Mouse (Mus musculus) Patski (cell line): ENCODE measurements around the gene Mpig6b. TPM values are rescaled to one million over a fixed set of nuclear protein-coding genes. Genes with fewer than 3 reads are reported as not detected.

ENCODE experiments used
- ATAC-seq: fragments of 100-300 bp; one replicate; pipeline ENCODE4 v1.8.0; 2021
- CTCF ChIA-PET: fragments of 350-600 bp; sonication (Branson Sonifier 250); formaldehyde crosslinking; loops from one replicate; lab custom pipeline; 2022; ENCODE audit warnings: inconsistent platforms; lab: Charles Lee
- POLR2A ChIA-PET: fragments of 350-600 bp; sonication (Branson Sonifier 250); formaldehyde crosslinking; loops from one replicate; lab custom pipeline; 2022; ENCODE audit warnings: antibody characterized with exemption, inconsistent platforms; lab: Charles Lee
- DNase-seq: peaks from one replicate; pipeline ENCODE4 v3.0.0-alpha.2; 2011; ENCODE audit warnings: low read depth, low spot score
- H3K27me3 ChIP-seq: fragments of 371-371 bp; one replicate; pipeline ENCODE4 v1.5.1; 2021
- CTCF ChIP-seq: fragments of 100-300 bp; IDR thresholded peaks from one replicate; pipeline ENCODE4 v1.5.1; 2021
- in situ Hi-C: fragments of 300-500 bp; cut with MboI; formaldehyde crosslinking; loops from 3 replicates; pipeline ENCODE4 v1.11.1; 2018; ENCODE audit warnings: low pct_unique_long_range_greater_than_20kb, mixed read lengths
- polyA plus RNA-seq: library from polyadenylated mRNA; unstranded; gene quantifications from one replicate; pipeline ENCODE4 v1.2.3, GENCODE M21; 2021

Gene Mpig6b
- polyA plus RNA-seq, 1 experiment from 2014 or later, result not detected

GRCm38 (mm10) chr17:35061299-35061698 lies 4.7 kb downstream of the Mpig6b start:
- in situ Hi-C loops, result loop anchor here (5.0 kb wide), 1 partner anchor 39 kb away; no protein-coding TSS in a partner anchor
- no peak for TF ChIP-seq CTCF
- DNase-seq (no peak), ATAC-seq (no peak)
- no peaks in the 10 kb centered on the region for H3K27me3 ChIP-seq
- ChIA-PET CTCF (interaction anchor here (1.2 kb wide), 1 partner anchor 41 kb away, joined by 3 read pairs; no protein-coding TSS in a partner anchor), POLR2A (interaction anchor here (0.6 to 1.3 kb wide), 2 partner anchors 10 to 25 kb away, joined by 3 read pairs; no protein-coding TSS in a partner anchor)

GRCm38 (mm10) chr17:35060737-35061297 lies 5.2 kb downstream of the Mpig6b start:
- DNase-seq, result no peak
- CTCF ChIA-PET, result interaction anchor here (1.2 kb wide), 1 partner anchor 40 kb away, joined by 3 read pairs; no protein-coding TSS in a partner anchor
- in situ Hi-C loops, result loop anchor here (5.0 kb wide), 1 partner anchor 39 kb away; no protein-coding TSS in a partner anchor
- POLR2A ChIA-PET, result interaction anchor here (0.6 to 1.3 kb wide), 2 partner anchors 9 to 25 kb away, joined by 3 read pairs; no protein-coding TSS in a partner anchor
- no peaks in the 10 kb centered on the region for H3K27me3 ChIP-seq
- no peak for TF ChIP-seq CTCF
- no peak for ATAC-seq

- in situ Hi-C loops, result loop anchor here (5.0 kb wide), 1 partner anchor 38 kb away; no protein-coding TSS in a partner anchor
- POLR2A ChIA-PET, result interaction anchor here (0.7 to 1.6 kb wide), 6 partner anchors 8 to 109 kb away, joined by 3 to 9 read pairs (median 3); no protein-coding TSS in a partner anchor
- no peak for TF ChIP-seq CTCF
- no peak for DNase-seq
- ATAC-seq, result no peak
- CTCF ChIA-PET, result interaction anchor here (0.8 to 1.4 kb wide), 5 partner anchors 9 to 40 kb away, joined by 3 to 5 read pairs (median 3); partner anchors contain the start of gene Ly6g6f
- H3K27me3 ChIP-seq, result no peaks in the 10 kb centered on the region
Measured at GRCm38 (mm10) chr17:35060071-35060470, 5.9 kb downstream of the Mpig6b start.

DNA sequence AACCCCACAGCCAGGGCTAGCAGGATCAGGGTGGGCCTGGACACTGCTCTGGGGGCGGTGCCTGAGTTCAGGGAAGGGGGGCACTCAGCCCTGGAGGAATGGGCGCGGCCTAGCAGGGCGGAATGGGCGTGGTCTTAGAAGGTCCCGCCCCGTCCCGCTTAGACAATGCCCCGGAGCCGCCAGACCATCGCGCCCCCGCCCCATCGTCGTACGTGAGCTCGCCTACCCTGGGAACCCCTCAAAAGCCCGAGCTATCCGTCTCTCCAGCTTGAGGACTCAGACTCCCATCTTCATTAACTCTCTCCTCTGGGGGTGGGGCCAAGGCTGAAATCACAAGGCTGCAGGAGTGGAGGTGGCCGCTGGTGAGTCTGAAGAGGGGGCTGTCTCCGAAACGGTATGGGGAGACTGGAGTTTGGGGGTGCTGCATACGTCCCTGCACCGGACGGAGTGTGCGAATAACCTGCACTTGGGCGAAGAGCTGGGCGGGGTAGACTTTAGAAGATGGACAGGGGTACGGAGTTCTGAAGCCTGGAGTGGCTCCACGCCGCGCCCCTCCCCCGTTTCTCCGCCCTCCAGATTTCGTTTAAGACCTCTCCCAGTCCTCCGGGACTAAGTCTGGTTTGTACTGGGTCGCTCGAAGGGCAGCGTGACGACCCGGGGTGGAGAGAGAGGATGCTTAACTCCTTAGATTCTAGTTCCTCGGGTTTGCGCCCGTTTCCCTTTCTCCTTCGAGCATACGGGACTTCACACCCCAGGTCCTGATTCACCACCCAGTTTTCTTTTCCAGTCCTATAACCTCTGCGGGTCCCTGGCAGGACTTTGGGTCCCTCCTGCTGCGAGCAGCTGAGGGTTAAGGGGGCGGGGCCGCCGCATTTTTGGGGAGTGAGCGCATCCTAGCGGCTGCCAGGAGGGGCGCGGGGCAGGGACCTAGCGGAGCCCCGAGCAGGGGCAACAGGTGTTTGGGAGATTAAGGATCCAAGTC lies 6.8 kb downstream of the Mpig6b start, which contains the start of gene Ddah2:
Gene Ddah2 (plus strand): TSS at position 125 of the 982 bp plus-strand sequence.
- in situ Hi-C loops, result no loop called here
- TF ChIP-seq CTCF, result no peak
- ChIA-PET POLR2A (interaction anchor here (0.7 to 1.8 kb wide), 9 partner anchors 7 to 108 kb away, joined by 3 to 9 read pairs (median 3); partner anchors contain the start of gene Clic1), CTCF (interaction anchor here (0.8 to 1.4 kb wide), 6 partner anchors 8 to 39 kb away, joined by 3 to 5 read pairs (median 3); partner anchors contain the start of gene Ly6g6f)
- no peaks in the 10 kb centered on the region for H3K27me3 ChIP-seq
- ATAC-seq, result peak; percentile 70
- no peak for DNase-seq

DNA sequence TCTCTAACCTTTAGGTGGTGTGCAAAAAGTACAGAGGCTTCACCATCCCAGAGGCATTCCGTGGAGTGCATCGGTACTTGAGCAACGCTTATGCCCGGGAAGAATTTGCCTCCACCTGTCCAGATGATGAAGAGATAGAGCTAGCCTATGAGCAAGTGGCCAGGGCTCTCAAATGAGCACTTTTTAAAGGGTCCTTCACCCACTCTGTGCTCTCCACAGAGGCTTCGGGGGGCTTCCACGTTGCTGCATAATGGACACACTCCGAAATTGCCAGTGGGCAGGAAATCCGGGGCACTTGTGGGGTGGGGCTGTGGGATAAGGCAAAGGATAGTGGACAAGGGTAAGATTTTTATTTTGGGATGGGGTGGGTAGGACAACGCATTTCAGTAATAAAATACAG lies 7.7 kb downstream of the Mpig6b start:
- ATAC-seq, result no peak

GRCm38 (mm10) chr17:35057090-35057489 lies 8.9 kb downstream of the Mpig6b start:
- H3K27me3 ChIP-seq, result no peaks in the 10 kb centered on the region
- POLR2A ChIA-PET, result interaction anchor here (0.9 kb wide), 1 partner anchor 27 kb away, joined by 4 read pairs; no protein-coding TSS in a partner anchor
- CTCF ChIA-PET, result no interaction called here
- in situ Hi-C loops, result no loop called here
- DNase-seq (no peak), ATAC-seq (no peak)
- TF ChIP-seq CTCF, result no peak

More for the DNA sequence above, 7.7 kb downstream of the Mpig6b start:
- TF ChIP-seq CTCF, result no peak
- CTCF ChIA-PET, result interaction anchor here (1.1 kb wide), 1 partner anchor 17 kb away, joined by 3 read pairs; no protein-coding TSS in a partner anchor
- POLR2A ChIA-PET, result interaction anchor here (0.7 to 1.8 kb wide), 5 partner anchors 9 to 48 kb away, joined by 4 to 9 read pairs (median 4); partner anchors contain the start of gene Clic1
- in situ Hi-C loops, result no loop called here
- DNase-seq, result no peak
- H3K27me3 ChIP-seq, result no peaks in the 10 kb centered on the region

DNA sequence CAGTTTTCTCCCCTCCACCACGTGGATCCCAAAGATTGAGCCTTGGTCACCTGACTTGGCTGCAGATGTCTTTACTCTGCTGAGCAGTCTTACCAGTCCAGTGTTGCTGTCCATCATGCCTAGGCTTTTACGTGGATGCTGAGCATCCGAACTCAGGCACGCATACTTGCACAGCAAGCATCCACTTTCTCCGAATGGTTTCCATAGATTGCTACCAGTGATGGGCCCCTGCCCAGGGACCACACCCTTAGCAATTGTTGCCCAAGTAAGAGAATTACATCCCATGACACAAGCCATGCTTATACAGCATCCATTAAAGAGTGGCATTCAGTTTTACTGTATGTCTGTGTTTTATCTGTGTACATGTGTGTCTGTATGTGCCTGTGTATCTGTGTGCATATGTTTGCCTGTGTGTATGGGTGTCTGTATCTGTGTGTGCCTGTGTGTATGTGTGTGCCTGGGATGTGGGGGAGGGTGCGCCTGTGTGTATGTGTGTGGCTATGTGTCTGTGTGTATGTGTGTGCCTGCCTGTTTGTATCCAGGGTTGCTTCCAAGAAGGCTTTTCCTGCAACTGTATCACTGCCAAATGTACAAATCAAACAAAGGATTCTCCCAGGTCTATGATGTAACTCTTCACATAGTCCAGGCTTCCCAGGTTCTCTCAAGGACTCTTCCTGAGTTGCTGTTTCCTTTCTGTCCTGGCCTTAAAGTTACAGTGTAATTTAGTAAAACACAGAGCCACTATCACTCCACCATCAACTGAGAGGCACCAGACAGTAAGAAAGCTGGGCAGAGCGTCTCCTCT lies 10.1 kb downstream of the Mpig6b start:
- DNase-seq (no peak), ATAC-seq (no peak)
- ChIA-PET POLR2A (no interaction called here), CTCF (interaction anchor here (0.9 kb wide), 1 partner anchor 32 kb away, joined by 3 read pairs; no protein-coding TSS in a partner anchor)
- TF ChIP-seq CTCF, result no peak
- H3K27me3 ChIP-seq, result no peaks in the 10 kb centered on the region
- in situ Hi-C loops, result no loop called here

- DNase-seq (no peak), ATAC-seq (no peak)
- ChIA-PET POLR2A (interaction anchor here (0.8 to 1.8 kb wide), 5 partner anchors 8 to 59 kb away, joined by 3 to 9 read pairs (median 4); no protein-coding TSS in a partner anchor), CTCF (interaction anchor here (0.9 kb wide), 1 partner anchor 31 kb away, joined by 4 read pairs; no protein-coding TSS in a partner anchor)
- in situ Hi-C loops, result no loop called here
- H3K27me3 ChIP-seq, result no peaks in the 10 kb centered on the region
- TF ChIP-seq CTCF, result no peak
Measured at GRCm38 (mm10) chr17:35052271-35052798, 13.6 kb downstream of the Mpig6b start.
